Mouse (Mus musculus) E14TG2a.4 (cell line): ENCODE measurements around the gene Pitpnm1.

Experiments used
- H3K27me3 ChIP-seq: 2 replicates; pipeline ENCODE4 v1.6.1; 2014; ENCODE audit warnings: low read length, control low read depth; ENCODE audit not compliant: insufficient read depth
- H3K36me3 ChIP-seq: 2 replicates; pipeline ENCODE4 v1.6.1; 2014; ENCODE audit warnings: low read length, control low read depth; ENCODE audit not compliant: insufficient read depth
- H3K4me1 ChIP-seq: replicated peaks from 2 replicates; pipeline ENCODE4 v1.6.1; 2014; ENCODE audit warnings: low read depth, low read length, control low read depth
- H3K4me3 ChIP-seq: replicated peaks from 2 replicates; pipeline ENCODE4 v1.5.1; 2014; ENCODE audit warnings: mild to moderate bottlenecking, low read length
- H3K9me3 ChIP-seq: 2 replicates; pipeline ENCODE4 v1.6.1; 2014; ENCODE audit warnings: low read length, control low read depth
- CTCF ChIP-seq: conservative IDR thresholded peaks from 2 replicates; pipeline ENCODE4 v1.5.1; 2014; ENCODE audit warnings: low read length
- NANOG ChIP-seq: IDR thresholded peaks from 2 replicates; pipeline ENCODE4 v1.6.1; 2014; ENCODE audit warnings: borderline replicate concordance, low read length, mixed read lengths
- POU5F1 ChIP-seq: IDR thresholded peaks from 2 replicates; pipeline ENCODE4 v1.6.1; 2014; ENCODE audit warnings: low read length, borderline replicate concordance

Gene Pitpnm1

DNA sequence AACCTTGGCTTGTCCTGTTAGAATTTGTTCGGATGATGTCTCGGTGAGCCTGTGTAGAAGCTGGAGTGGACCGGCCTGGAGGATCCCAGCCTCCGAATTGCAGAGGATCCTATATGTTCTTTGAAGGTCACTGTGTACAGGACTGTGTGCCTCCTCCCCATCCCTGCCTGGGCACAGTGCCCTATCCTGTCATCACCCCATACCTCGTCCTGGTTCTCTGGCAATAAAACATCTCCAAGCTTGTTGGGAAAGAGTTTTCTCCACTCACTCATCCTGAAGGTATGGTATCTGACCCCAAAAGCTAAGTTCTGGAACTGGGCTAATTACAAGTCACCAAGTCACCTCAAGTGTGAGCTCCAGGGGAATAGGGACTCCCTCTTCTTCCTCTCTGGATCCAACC, 12.7 kb upstream of the Pitpnm1 start:
- H3K36me3 ChIP-seq = no peaks in the 10 kb centered on the region
- peaks cover 10% of the 10 kb centered on the region for H3K27me3 ChIP-seq
- H3K4me3 ChIP-seq = no peak overlapping the region
- H3K4me1 ChIP-seq = peaks cover 38% of the 10 kb centered on the region
- no peak for TF ChIP-seq POU5F1
- TF ChIP-seq NANOG = no peak
- TF ChIP-seq CTCF = no peak
- no peaks in the 10 kb centered on the region for H3K9me3 ChIP-seq

DNA sequence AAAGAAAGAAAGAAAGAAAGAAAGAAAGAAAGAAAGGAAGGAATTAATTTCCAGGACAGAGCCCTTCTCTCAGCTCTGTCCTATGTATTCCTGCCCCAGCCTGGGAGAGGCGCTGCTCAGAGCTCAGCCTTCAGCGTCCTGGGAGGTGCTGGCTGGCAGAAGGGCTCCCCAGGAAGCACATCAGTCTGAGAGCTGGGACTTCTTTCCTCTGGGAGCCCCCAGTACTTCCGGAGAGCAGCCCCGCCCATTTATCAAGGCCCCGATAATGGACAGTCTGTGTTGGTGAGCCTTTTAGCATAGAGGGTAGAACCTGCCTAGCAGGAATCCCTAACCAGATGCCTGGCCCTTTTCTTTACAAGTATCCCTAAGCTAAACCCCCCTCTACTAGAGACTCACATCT, 11.7 kb upstream of the Pitpnm1 start:
- Histone ChIP-seq H3K4me3 (no peak overlapping the region), H3K4me1 (peaks cover 31% of the 10 kb centered on the region), H3K9me3 (no peaks in the 10 kb centered on the region), H3K27me3 (peaks cover 10% of the 10 kb centered on the region), H3K36me3 (no peaks in the 10 kb centered on the region)
- TF ChIP-seq CTCF (no peak), POU5F1 (no peak), NANOG (no peak)

DNA sequence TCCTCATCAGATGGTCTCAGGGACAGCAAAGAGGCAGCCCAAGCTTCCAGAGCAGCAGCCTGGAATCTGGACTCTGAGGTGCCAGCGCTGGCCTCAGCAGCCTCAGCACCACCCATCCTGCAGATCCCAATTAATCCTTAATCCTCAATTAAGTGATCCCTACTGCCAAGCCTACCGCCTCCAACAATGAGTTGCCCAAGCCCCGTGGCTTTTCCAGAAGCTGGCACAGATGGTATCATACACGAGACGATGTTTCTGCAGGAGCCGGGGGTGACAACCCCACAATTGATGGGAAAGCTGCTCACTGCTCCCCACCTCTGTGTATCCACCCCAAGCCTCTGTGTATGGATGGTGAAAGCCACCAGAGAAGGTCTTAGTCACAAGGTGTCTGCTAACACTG, 10.7 kb upstream of the Pitpnm1 start:
- no peak for TF ChIP-seq CTCF
- no peak for TF ChIP-seq POU5F1
- no peak for TF ChIP-seq NANOG
- H3K4me1 ChIP-seq = peaks cover 29% of the 10 kb centered on the region

DNA sequence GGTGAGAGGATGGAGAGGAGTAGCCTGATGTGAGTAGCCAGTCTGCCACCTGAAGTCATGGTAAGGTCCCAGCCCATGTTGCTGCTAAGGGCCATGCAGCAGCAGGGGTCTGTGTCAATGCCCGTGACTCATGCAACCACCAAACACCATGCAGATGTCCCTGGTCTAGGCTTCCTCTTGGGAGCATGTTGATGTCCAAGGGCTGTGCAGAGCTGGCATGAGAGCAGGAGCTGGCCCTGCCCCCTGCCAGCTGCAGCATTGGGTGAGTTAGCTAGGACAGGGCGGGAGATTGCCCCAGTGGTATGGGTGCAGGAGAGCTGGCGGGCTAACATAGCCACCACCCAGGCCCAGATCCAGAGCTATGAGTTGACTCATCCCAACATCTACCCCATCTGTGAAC, 9.4 kb upstream of the Pitpnm1 start:
- TF ChIP-seq POU5F1 = no peak

More for the DNA sequence above, 10.7 kb upstream of the Pitpnm1 start:
- Histone ChIP-seq H3K36me3 (no peaks in the 10 kb centered on the region), H3K9me3 (no peaks in the 10 kb centered on the region), H3K4me3 (no peak overlapping the region), H3K27me3 (peaks cover 6% of the 10 kb centered on the region)

DNA sequence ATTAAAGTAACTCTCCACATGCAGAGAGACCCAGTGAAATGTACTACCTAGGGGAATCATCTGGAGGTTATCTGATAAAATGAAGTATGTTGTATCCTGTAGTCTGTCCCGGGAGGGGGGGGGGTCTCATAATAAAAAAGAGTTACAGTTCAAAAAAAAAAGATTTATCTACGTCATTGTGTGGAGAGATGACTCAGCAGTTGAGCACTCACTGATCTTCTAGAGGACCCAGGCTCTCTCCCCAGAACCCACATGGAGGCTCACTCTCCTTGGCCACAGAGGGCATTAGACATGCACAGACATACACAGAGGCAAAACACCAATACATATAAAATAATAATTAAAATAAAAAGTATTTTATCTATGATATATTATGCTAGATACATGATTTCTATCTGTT, 8.4 kb upstream of the Pitpnm1 start:
- TF ChIP-seq NANOG = no peak
- TF ChIP-seq CTCF = no peak
- no peak for TF ChIP-seq POU5F1
- Histone ChIP-seq H3K4me1 (peaks cover 45% of the 10 kb centered on the region), H3K36me3 (no peaks in the 10 kb centered on the region), H3K27me3 (no peaks in the 10 kb centered on the region), H3K9me3 (no peaks in the 10 kb centered on the region), H3K4me3 (no peak overlapping the region)

More for the DNA sequence above, 9.4 kb upstream of the Pitpnm1 start:
- no peaks in the 10 kb centered on the region for H3K9me3 ChIP-seq
- H3K27me3 ChIP-seq = peaks cover 6% of the 10 kb centered on the region; the same call in 1 of the 2 replicates
- no peaks in the 10 kb centered on the region for H3K36me3 ChIP-seq
- H3K4me1 ChIP-seq = peaks cover 35% of the 10 kb centered on the region
- no peak overlapping the region for H3K4me3 ChIP-seq

DNA sequence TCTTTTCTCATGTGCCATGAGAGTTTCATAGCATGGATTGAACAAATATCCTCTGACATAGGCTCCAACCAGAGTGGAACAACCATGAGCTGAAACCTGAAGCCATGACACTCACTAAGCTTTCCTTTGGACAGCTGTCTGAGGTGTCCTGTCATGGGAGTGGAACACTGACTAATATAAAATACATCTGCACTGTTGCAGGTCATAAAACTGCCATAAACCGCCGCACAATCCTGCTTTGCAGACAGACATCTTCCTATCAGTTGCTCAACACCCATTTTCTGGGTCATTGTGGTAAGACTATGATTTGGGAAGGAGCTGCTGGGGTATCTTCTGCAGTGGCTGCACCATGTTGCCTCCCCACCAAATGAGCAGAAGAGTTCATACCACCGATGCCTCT, 7.0 kb upstream of the Pitpnm1 start:
- Histone ChIP-seq H3K4me1 (peaks cover 47% of the 10 kb centered on the region), H3K27me3 (no peaks in the 10 kb centered on the region), H3K36me3 (no peaks in the 10 kb centered on the region; the same call in 1 of the 2 replicates), H3K9me3 (no peaks in the 10 kb centered on the region), H3K4me3 (no peak overlapping the region)
- TF ChIP-seq POU5F1 (no peak), NANOG (no peak), CTCF (no peak)

DNA sequence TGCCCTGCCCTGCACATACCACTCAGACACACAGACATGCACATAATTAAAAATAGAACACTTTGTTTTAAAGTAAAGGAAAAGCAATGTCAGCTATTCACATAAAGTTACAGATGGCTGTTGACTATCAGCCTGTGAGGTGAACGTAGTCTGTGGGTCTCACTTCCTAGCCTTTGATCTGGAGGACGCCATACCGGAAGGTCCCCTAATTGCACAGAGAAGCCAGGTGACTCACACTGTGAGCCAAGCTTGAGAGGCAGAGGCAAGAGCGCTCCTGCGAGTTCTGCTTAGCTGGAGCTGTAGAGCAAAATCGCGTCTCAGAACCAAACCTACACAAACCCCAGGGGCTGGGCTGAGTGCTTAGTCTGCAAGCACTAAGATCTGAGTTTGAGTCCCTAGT, 6.0 kb upstream of the Pitpnm1 start:
- H3K27me3 ChIP-seq = no peaks in the 10 kb centered on the region

DNA sequence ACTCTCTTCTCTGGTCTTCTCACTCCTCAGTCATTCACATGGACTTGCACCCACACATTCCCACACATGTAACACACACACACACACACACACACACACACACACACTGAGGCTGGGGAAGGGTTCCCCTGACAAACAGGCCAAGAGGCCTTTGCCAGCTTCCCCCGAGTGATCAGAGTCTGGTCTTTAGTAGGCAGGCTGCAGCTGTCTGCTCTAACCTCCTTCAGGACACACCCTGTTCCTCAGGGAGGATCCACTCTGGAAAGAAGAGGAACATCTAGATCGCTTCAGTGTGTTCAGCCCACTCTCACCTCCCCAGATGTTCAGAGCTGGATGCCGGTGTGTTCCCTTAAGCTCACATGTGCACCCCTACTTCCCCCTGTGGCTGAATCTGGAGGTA, 5.5 kb upstream of the Pitpnm1 start:
- Histone ChIP-seq H3K4me3 (no peak overlapping the region), H3K9me3 (no peaks in the 10 kb centered on the region)
- TF ChIP-seq POU5F1 (no peak), CTCF (no peak), NANOG (no peak)

More for the DNA sequence above, 6.0 kb upstream of the Pitpnm1 start:
- Histone ChIP-seq H3K9me3 (no peaks in the 10 kb centered on the region), H3K4me3 (no peak overlapping the region), H3K4me1 (peaks cover 50% of the 10 kb centered on the region), H3K36me3 (peaks cover 10% of the 10 kb centered on the region)
- TF ChIP-seq POU5F1 = no peak
- no peak for TF ChIP-seq CTCF
- TF ChIP-seq NANOG = no peak

DNA sequence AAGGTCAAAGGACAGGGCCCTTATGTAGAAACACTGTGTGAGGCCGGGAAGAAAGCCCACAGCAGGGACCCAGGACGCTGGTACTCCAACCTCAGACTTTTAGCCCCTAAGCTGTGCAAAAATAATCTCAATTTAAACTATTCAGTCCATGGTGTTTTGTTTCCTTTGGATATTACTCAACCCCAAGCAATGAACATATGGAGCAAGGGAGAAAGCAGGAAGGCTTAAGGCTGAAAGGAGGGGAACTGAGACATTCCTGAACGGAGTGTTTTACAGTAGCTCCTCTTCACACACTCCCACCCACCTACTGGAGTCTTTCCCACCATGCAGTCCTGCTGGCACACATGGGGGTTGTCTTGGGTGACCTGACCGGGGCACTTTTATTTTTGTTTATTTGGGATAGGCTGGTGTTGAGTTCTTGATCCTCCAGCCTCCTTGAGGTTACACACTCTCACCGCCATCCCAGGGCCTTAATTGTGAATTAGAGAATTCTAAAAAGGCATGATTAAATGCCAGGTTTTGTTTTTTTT, 5.0 kb upstream of the Pitpnm1 start:
- H3K4me3 ChIP-seq = no peak overlapping the region
- TF ChIP-seq NANOG = no peak
- TF ChIP-seq POU5F1 = no peak
- no peak for TF ChIP-seq CTCF
- 0 out of 2 replicates have a peak, but pooled peaks cover 3% of the 10 kb centered on the region for H3K27me3 ChIP-seq

More for the DNA sequence above, 5.5 kb upstream of the Pitpnm1 start:
- no peaks in the 10 kb centered on the region for H3K27me3 ChIP-seq
- peaks cover 54% of the 10 kb centered on the region for H3K4me1 ChIP-seq
- peaks cover 11% of the 10 kb centered on the region for H3K36me3 ChIP-seq

DNA sequence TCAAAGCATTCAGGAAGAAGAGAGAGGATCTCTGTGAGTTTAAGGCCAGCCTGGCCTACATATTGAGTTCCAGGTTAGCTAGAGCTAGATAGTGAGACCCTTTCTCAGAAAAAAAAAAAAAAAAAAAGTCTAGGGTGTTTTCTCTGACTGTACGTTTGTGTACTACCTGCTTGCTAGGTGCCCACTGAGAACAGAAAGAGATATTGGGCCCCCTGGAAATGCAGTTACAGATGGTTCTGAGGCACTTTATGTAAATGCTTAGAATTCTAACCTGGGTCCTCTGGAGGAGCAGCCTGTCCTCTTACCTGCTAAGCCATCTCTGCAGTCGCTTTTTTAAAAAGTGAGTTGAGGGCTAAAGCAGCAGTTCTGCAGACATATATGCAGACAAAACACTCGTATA, 4.0 kb upstream of the Pitpnm1 start:
- Histone ChIP-seq H3K27me3 (peaks cover 12% of the 10 kb centered on the region), H3K36me3 (peaks cover 11% of the 10 kb centered on the region), H3K9me3 (no peaks in the 10 kb centered on the region), H3K4me1 (peaks cover 57% of the 10 kb centered on the region), H3K4me3 (peak overlapping the region; percentile 90)
- TF ChIP-seq NANOG (no peak), CTCF (no peak), POU5F1 (no peak)

More for the DNA sequence above, 5.0 kb upstream of the Pitpnm1 start:
- H3K36me3 ChIP-seq = peaks cover 11% of the 10 kb centered on the region
- H3K4me1 ChIP-seq = peaks cover 55% of the 10 kb centered on the region
- no peaks in the 10 kb centered on the region for H3K9me3 ChIP-seq
